Mouse (Mus musculus) left cerebral cortex, adult 2 months (tissue): ENCODE results near the gene Gm28038. TPM values are rescaled to one million over a fixed set of nuclear protein-coding genes. Genes with fewer than 3 reads are reported as not detected.

Source experiments
- DNase-seq, 2 experiments: peaks; one replicate each; pipeline ENCODE4 v3.0.0; 2021 to 2022; ENCODE audit warnings: low spot score in 2 of 2, mixed read lengths in 1 of 2; ENCODE audit errors: extremely low spot score in 1 of 2
- H3K27ac ChIP-seq: fragments of 200-600 bp; 2 replicates; pipeline ENCODE4 v1.8.1; 2022
- H3K4me3 ChIP-seq: fragments of 200-600 bp; 2 replicates; pipeline ENCODE4 v1.8.1; 2022
- CTCF ChIP-seq: fragments of 200-600 bp; IDR thresholded peaks from 2 replicates; pipeline ENCODE4 v1.8.1; 2022; ENCODE audit warnings: antibody characterized with exemption, mild to moderate bottlenecking, moderate library complexity
- intact Hi-C: fragments of 180-260 bp; cut with DNase I; formaldehyde crosslinking; loops from one replicate; pipeline ENCODE4 v1.15.1; 2025
- total RNA-seq, 2 experiments: library from RNA; stranded (reverse); gene quantifications; 2 replicates each; pipeline ENCODE4 v1.2.3; 2021

The Gm28038 gene
- total RNA-seq, 2 experiments from 2014 or later: not detected

DNA sequence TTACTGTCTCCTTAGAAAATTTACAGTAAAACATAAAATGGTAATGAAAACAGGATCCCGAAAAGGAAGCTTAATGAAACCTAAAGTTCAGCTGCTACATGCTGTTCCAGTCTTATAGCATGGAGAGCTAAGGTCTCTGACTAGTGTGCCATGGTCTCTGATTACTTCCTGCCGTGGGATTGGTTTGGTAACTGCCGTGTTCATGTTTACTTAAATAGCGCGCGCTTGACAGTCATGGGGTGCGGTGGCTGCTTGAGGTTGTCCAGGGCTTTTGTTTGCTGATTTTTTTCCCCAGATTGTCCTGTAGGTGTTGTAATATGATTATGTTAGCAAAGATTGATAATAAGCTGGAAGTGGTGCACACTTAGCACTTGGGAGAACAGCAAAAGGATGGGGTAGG is 25.2 kb downstream of the Gm28038 start:
- Histone ChIP-seq H3K4me3 (no peak overlapping the region), H3K27ac (no peak overlapping the region)
- DNase-seq: no peak
- intact Hi-C loops: no loop called here
- no peak for TF ChIP-seq CTCF

DNA sequence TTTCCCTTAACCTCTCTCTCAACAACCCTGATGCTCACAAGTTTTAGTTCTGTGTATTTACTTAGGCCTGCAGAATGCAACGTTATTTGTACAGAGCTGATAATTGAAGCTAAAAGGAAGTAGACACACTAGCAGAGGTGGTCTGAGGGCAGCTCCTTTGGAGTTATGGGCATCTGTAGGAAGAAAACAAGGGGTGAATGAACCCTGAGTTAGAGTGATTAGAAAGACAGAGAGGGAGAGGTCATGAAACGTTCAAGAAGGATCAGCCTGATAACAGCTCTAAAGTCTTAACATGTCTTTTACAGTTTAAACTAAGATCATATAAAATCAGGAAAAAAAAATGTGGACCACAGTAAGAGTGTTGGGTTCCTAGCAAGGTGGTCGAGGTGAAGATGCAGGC is 28.5 kb downstream of the Gm28038 start:
- TF ChIP-seq CTCF: no peak

DNA sequence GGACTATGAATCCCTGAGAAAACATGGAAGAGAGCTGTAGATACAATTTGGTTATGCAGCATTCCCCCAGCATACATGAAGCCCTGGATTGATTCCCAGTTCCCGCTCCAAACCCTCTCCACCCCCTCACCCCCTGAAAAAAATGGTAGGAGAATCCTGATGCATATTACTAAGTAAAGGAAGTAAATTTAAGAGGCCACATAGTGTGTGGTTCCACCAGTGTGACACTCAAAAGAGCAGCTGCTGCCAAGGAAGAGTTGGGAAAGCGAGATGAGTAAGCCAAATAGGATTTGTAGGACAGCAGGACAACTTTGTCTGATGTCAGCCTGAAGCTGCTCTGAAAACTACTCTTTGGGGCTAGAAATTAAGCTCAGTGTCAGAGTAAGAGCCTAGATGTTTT is 30.6 kb downstream of the Gm28038 start:
- no peak overlapping the region for H3K27ac ChIP-seq
- peak in 1 of 2 experiments; percentile 14 for DNase-seq
- intact Hi-C loops: no loop called here

More for the DNA sequence above, 28.5 kb downstream of the Gm28038 start:
- intact Hi-C loops: no loop called here
- H3K4me3 ChIP-seq: no peak overlapping the region
- no peak overlapping the region for H3K27ac ChIP-seq
- DNase-seq: no peak

DNA sequence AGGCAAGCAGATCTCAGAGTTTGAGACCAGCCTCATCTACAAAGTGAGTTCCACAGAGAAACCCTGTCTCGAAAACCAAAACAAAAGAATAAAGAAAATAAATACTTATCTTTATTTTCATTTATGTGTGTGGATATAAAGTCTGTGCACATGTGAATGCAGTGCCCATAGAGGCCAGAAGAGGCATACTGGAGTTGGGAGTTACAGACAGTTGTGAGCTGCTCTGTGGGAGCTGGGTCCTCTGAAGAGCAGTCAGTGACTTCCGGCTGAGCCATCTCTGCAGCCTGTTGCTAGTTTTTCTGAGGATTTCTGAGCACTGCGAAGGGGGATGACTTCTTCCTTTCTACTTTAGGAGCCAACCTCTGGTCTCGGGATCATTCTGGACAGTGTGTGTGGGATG is 35.3 kb downstream of the Gm28038 start:
- no peak; the same call in none of the 2 replicates for TF ChIP-seq CTCF
- Histone ChIP-seq H3K4me3 (no peak overlapping the region), H3K27ac (no peak overlapping the region)
- intact Hi-C loops: no loop called here
- DNase-seq: no peak

More for the DNA sequence above, 30.6 kb downstream of the Gm28038 start:
- no peak for TF ChIP-seq CTCF
- H3K4me3 ChIP-seq: no peak overlapping the region

DNA sequence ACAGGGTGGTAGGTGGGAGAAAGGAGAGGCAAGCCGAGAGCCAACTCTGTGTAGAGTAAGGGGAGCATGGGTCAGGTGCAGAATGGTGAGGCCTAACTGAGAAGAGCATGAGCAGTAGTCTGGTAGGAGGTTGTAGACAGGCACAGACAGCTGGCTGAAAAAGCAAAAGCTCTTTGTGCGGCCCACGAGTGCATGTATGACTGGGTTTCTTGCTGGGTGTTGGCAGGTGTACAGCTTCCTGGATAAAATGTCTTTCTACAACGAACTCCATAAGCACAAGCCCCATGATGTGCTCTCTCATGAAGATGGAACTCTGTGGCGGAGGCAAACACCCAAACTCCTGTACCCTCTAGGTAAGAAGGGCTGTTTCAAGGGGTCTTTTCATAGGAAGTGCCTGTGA is 36.1 kb downstream of the Gm28038 start:
- DNase-seq: peak in 1 of 2 experiments; percentile 18
- no peak overlapping the region for H3K4me3 ChIP-seq
- no peak for TF ChIP-seq CTCF
- intact Hi-C loops: no loop called here
- H3K27ac ChIP-seq: no peak overlapping the region

DNA sequence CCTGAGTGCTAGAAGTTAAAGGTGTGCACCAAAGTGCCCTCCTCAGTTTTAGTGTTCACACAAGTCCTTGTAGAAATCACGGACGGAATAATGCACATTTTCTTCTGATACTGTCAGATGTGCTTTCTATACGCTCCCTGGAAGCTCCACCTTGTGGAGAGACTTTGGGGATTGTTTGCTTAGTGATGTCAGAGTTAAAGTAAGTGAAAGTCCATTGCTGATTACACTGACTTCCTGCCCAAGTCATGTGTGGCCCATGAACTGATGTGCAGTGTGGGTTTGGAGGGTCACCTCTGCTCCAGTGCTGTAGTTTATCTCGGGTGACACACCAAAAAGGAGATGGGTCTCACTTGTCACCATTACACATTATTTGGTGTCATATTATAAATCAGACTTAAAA is 38.4 kb downstream of the Gm28038 start:
- no peak overlapping the region for H3K4me3 ChIP-seq
- H3K27ac ChIP-seq: no peak overlapping the region
- no peak for TF ChIP-seq CTCF
- intact Hi-C loops: no loop called here
- no peak for DNase-seq

DNA sequence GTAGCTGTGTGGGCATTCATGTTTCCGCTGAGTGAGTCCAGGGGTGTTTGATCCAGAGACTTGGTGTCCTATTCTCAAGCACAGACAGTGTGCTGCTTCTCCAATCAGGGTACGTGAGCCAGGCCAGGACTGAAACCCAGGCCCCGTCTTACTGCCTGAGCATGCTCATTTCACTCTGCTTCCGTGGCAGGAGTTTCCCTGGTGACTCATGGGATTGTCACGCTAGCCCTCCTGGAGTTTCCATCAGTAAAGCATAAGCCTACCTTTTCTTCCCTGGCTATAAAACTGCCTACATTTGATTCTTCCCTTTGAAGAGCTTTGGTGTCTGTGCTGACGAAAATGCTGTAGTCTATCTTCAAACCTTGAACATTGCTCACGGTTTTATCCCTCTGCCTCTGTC is 42.3 kb downstream of the Gm28038 start:
- intact Hi-C loops: no loop called here
- no peak for TF ChIP-seq CTCF
- no peak overlapping the region for H3K4me3 ChIP-seq
- H3K27ac ChIP-seq: no peak overlapping the region
- DNase-seq: no peak

DNA sequence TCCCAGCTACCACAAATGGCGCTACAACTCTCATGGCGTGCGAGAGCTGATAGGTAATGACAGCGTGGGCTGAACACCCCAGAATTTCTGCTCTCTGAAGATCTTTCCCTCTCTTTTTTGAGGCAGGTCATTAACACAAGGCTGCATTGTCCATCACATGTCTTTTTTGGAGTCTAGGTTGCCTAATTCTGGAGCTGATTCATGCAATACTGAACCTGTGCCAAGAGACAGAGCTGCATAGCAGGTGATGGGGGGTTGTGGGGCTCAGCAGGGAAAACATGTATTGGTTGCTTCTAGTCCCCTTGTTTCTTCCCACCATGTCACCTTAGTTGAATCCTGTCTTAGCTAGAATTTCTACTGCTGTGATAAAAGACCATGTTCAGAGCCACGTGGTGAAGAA is 44.5 kb downstream of the Gm28038 start:
- Histone ChIP-seq H3K4me3 (no peak overlapping the region), H3K27ac (no peak overlapping the region)
- no peak for TF ChIP-seq CTCF
- no peak for DNase-seq
- intact Hi-C loops: no loop called here

DNA sequence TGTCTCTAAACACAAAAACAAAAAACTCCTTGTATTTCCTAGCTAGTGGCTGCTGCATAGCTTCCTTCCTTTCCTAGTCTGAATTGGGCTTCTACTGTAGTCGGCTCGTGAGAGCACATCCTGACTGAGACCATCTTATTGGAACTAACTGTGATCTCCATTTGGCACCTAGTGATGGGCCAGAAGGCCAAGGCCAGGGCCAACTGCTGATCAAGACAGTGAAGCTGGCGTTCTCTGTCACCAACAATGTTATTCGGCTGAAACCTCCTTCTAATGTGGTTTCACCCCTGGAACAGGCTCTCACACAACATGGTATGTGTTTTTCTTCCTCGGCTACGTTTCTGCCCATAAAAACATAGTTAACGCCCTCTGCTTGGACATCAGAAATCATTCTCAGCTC is 46.4 kb downstream of the Gm28038 start:
- intact Hi-C loops: no loop called here
- TF ChIP-seq CTCF: no peak
- H3K27ac ChIP-seq: no peak overlapping the region
- no peak overlapping the region for H3K4me3 ChIP-seq
- DNase-seq: no peak

DNA sequence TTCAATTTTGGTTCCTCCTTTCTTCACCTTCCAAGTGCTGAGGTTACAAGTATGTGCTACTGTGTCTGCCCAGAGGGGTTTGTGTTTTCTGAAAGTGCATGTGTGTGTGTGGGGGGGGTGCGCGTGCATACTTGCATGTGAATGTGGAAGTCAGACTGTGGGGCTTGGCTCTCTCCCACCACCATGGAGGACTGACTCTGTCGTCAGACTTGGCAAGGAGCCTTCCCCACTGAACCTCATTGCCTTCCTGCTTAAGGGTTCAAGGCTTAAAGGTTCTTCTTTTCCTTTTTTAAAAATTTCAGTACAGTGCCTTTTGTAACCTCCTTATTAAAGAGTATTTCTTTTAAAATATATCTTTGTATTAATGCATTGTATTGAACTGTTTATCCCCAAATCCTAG is 47.9 kb downstream of the Gm28038 start:
- DNase-seq: no peak
- Histone ChIP-seq H3K4me3 (no peak overlapping the region), H3K27ac (no peak overlapping the region)
- intact Hi-C loops: no loop called here
- TF ChIP-seq CTCF: no peak

DNA sequence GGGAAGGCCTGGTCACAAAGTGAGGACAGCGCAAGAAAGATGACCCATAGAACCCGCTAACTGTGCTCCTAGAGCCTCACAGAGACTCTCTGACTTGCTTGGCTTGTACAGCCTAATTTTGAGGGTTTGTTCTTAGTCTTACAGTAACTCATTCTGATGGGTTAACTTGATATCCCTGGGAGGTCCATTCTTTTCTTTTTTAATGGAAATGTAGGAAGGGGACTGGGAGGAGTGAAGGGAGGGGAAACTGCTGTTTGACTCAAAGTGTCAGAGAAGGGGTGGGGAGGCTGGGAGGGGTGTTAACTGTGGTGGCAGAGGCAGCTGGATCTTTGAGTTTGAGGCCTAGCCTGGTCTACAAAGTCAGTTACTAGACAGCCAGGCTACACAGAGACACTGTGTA is 54.5 kb downstream of the Gm28038 start:
- intact Hi-C loops: no loop called here
- Histone ChIP-seq H3K27ac (no peak overlapping the region), H3K4me3 (no peak overlapping the region)
- DNase-seq: no peak
- no peak for TF ChIP-seq CTCF

DNA sequence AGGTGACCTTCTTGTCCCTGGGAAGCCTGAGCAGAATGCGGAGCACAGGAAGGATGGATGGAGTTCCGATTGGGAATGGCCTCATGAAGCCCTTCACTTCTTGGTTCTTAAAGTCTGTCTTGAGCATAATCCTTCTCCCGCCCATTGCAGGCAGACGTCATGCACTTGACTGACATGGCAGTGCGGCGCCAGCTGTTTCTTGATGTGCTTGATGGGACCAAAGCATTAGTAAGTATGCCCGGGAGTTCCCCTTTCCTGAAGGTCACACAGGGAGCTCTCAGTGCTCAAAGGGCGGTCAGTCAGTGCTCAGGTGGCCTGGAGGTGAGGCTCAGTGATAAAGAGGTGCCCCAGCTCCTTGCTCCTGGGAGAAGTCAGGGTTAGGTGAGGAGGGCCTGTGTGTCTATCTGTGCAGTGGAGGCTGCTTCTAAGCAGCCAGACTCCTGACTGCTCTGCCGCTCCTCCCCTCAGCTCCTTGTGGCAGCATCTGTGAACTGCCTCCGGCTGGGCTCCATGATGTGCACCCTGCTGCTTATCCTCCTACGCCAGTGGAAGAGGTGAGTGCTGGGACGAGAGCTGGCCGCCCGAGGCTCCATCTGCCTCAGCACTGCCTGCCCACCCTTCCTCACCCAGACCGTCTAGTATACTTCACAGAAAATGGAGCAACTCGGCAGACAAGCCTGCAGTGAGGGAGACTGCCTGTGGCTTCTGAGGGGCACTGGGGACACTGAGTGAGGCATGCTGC is 55.5 kb downstream of the Gm28038 start:
- intact Hi-C loops: no loop called here
- no peak overlapping the region for H3K4me3 ChIP-seq
- TF ChIP-seq CTCF: peak; percentile 42
- peak overlapping the region; percentile 71 for H3K27ac ChIP-seq
- peak in 1 of 2 experiments; percentile 18 for DNase-seq

DNA sequence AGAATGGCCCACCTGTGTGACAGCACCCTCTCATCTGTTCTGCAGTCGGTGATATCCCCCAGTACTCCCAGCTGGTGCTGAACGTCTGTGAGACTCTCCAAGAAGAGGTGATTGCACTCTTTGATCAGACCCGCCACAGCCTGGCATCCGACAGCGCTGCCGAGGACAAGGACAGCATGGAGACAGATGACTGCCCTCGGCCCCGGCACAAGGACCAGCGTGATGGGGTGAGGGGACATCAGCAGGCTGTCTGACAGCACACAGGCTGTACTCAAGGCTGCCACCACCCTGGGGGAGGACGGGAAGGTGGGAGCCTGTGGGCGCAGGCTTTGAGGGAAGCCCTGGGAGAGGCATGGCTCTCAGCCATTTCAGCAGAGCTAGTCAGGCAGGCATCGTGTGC is 56.3 kb downstream of the Gm28038 start:
- DNase-seq: peak in 1 of 2 experiments; percentile 23
- H3K4me3 ChIP-seq: no peak overlapping the region
- peak overlapping the region; percentile 71; the same call in 1 of the 2 replicates for H3K27ac ChIP-seq
- intact Hi-C loops: no loop called here
- TF ChIP-seq CTCF: no peak
